Mouse (Mus musculus) spleen, postnatal 10 days (tissue): ENCODE results near the gene Samt1.
"Not testable (repeated sequence)": the region's sequence is repeated elsewhere in the genome, so short reads cannot be mapped to it uniquely, and the experiment has no call there.

ENCODE experiments used
- DNase-seq, 2 experiments: peaks; one replicate each; pipeline ENCODE4 v3.0.0; 2021 to 2022; ENCODE audit warnings: low spot score in 2 of 2

The Samt1 gene

GRCm38 (mm10) chrX:154012540-154012939 is at the start of gene Samt1:
Gene Samt1, minus strand, starts transcription at chrX:154012640.
- not testable (repeated sequence) for DNase-seq

- not testable (repeated sequence) for DNase-seq
These were observed 42.5 kb upstream of the Samt1 start, which contains the start of gene Gm10057 for GRCm38 (mm10) chrX:154054939-154055338. Gene Gm10057, minus strand, starts transcription at chrX:154055039.

- not testable (repeated sequence) for DNase-seq
These were observed 21.3 kb upstream of the Samt1 start, which contains the start of gene 4921511M17Rik for GRCm38 (mm10) chrX:154033727-154034126. Gene 4921511M17Rik, minus strand, starts transcription at chrX:154033827.

GRCm38 (mm10) chrX:153976914-153977313 is 35.5 kb downstream of the Samt1 start:
- not testable (repeated sequence) for DNase-seq

- DNase-seq: not testable (repeated sequence)
These were observed 36.0 kb downstream of the Samt1 start for GRCm38 (mm10) chrX:153976467-153976866.

- no peak for DNase-seq
These were observed 38.0 kb downstream of the Samt1 start for GRCm38 (mm10) chrX:153974450-153974849.

GRCm38 (mm10) chrX:153952866-153953265 is 59.6 kb downstream of the Samt1 start:
- DNase-seq: not testable (repeated sequence)
